Mouse (Mus musculus) forebrain, embryonic 13.5 days (tissue): Measurements from ENCODE around the gene Rapgefl1. TPM values are rescaled to one million over a fixed set of nuclear protein-coding genes. Genes with fewer than 3 reads are reported as not detected.
"Not testable (repeated sequence)": the region's sequence is repeated elsewhere in the genome, so short reads cannot be mapped to it uniquely, and the experiment has no call there.

Experiments used
- ATAC-seq: fragments of 200-750 bp; cut with Nextera tagmentation; 2 replicates; pipeline ENCODE4 v1.8.0; 2017
- H3K27ac ChIP-seq: fragments of 300-500 bp; sonication (generic); 2 replicates; pipeline ENCODE4 v1.5.1; 2015; ENCODE audit warnings: inconsistent platforms, mild to moderate bottlenecking, moderate library complexity
- H3K27me3 ChIP-seq: fragments of 300-500 bp; sonication (generic); 2 replicates; pipeline ENCODE4 v1.6.1; 2015; ENCODE audit warnings: mild to moderate bottlenecking, inconsistent platforms
- H3K36me3 ChIP-seq: fragments of 300-500 bp; sonication (generic); 2 replicates; pipeline ENCODE4 v1.6.1; 2015; ENCODE audit warnings: mild to moderate bottlenecking, inconsistent platforms; ENCODE audit not compliant: poor library complexity, severe bottlenecking
- H3K4me1 ChIP-seq: fragments of 300-500 bp; sonication (generic); 2 replicates; pipeline ENCODE4 v1.6.1; 2015; ENCODE audit warnings: inconsistent platforms
- H3K4me2 ChIP-seq: fragments of 300-500 bp; sonication (generic); 2 replicates; pipeline ENCODE4 v1.6.1; 2015; ENCODE audit warnings: inconsistent platforms, mild to moderate bottlenecking, moderate library complexity
- H3K4me3 ChIP-seq: fragments of 300-500 bp; sonication (generic); 2 replicates; pipeline ENCODE4 v1.5.1; 2015; ENCODE audit warnings: mild to moderate bottlenecking, inconsistent platforms
- H3K9ac ChIP-seq: fragments of 300-500 bp; sonication (generic); 2 replicates; pipeline ENCODE4 v1.6.1; 2015; ENCODE audit warnings: mild to moderate bottlenecking, inconsistent platforms
- H3K9me3 ChIP-seq: fragments of 300-500 bp; sonication (generic); replicated peaks from 2 replicates; pipeline ENCODE4 v1.6.1; 2016; ENCODE audit warnings: inconsistent platforms
- WGBS: fragments of 180-500 bp; shearing (Covaris S2); methylation state at CpG from one replicate; pipeline ENCODE4 v1.1.7; 2015; 5-methylcytosine and 5-hydroxymethylcytosine counted together
- polyA plus RNA-seq: library from polyadenylated mRNA; unstranded; fragments of >200 nt; fragmentation: Nextera tagmentation; extraction: Ambion mirVana; gene quantifications from 2 replicates; pipeline ENCODE4 v1.2.1, GENCODE M21; 2015

Rapgefl1 gene
- polyA plus RNA-seq, 1 experiment from 2014 or later, result 3.0 TPM

GRCm38 (mm10) chr11:98826071-98826470 is 10.5 kb upstream of the Rapgefl1 start:
- whole genome bisulfite sequencing, result 97% methylated on average over 2 of the region's 2 CpGs
- peaks cover 97% of the 10 kb centered on the region for H3K36me3 ChIP-seq
- not testable (repeated sequence) for H3K4me3 ChIP-seq, H3K9ac ChIP-seq, H3K4me1 ChIP-seq, H3K27ac ChIP-seq, H3K27me3 ChIP-seq, H3K9me3 ChIP-seq, H3K4me2 ChIP-seq, ATAC-seq

DNA sequence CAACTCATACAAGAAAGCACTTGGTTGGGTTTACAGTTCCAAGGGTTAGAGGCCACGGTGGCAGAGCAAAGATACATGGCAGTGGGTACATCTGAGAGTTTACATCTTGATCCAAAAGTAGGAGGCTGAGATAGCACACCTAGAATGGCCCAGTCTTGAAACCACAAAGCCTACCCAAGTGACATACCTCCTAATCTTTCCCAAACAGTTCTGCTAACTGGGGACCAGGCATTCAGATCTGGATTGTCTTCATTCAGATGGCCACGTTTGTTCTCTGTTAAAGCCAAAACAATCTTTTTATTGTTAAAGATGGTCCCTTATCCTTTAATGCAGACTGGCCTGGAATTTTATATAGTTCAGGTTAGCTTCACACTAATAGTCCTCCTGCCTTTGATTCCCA is 8.7 kb upstream of the Rapgefl1 start:
- ATAC-seq, result no peak
- H3K36me3 ChIP-seq, result peaks cover 97% of the 10 kb centered on the region
- no peaks in the 10 kb centered on the region for H3K4me1 ChIP-seq
- 86% methylated on average over 2 of the region's 2 CpGs for WGBS
- H3K9me3 ChIP-seq, result no peaks in the 10 kb centered on the region
- H3K27me3 ChIP-seq, result no peaks in the 10 kb centered on the region
- no peak overlapping the region for H3K9ac ChIP-seq
- no peak overlapping the region for H3K27ac ChIP-seq
- H3K4me2 ChIP-seq, result no peak overlapping the region
- no peak overlapping the region for H3K4me3 ChIP-seq

DNA sequence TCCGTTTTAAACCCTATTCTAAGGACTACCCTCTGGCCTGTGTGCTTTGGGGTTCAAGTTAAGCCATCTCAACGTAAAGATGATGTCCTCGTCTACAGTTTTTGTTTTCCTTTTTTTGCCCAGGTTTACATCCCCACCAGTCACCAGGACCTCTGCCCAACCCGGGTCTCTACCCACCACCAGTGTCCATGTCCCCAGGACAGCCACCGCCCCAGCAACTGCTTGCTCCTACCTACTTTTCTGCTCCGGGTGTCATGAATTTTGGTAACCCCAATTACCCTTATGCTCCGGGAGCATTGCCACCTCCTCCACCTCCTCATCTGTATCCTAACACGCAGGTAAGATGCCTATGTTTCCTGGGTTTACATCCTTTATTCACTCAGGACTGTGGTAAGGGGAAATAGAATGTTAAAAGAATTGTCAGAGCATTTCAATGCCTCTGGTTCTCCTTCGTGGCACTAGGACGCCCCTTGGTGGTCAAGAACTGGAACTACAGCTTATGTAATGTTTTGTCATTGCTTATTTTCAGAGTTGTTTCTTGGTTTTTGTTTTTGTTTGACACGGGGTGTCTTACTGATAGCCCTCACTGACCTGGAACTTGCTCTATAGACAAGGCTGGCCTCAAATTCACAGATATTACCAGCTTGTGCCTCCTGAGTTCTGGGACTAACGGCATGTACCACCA is 7.4 kb upstream of the Rapgefl1 start:
- H3K9ac ChIP-seq, result no peak overlapping the region
- no peaks in the 10 kb centered on the region for H3K9me3 ChIP-seq
- H3K4me2 ChIP-seq, result no peak overlapping the region
- H3K36me3 ChIP-seq, result peaks cover 97% of the 10 kb centered on the region
- no peaks in the 10 kb centered on the region for H3K4me1 ChIP-seq
- no peak overlapping the region for H3K4me3 ChIP-seq
- no peaks in the 10 kb centered on the region for H3K27me3 ChIP-seq
- no peak for ATAC-seq
- WGBS, result 73% methylated on average over 12 of the region's 12 CpGs
- H3K27ac ChIP-seq, result no peak overlapping the region

DNA sequence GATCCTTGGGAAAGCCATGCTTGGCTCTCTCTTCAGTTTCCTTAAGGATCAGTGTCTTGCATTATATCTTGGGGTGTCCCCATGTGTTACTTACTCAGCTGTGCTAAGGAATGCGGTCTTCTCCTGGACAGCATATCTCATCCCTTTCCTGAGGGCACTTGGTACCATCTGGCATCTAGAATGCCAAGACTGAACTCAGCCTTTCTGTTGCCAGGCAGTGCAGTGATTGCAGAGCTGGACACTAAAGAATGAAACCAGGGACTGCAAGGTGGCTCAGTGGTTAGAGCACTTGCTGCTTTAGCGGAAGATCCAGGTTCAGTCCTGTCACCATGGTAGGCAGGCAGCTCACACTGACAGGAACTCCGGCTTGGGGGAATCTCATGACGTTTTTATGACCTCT is 6.7 kb upstream of the Rapgefl1 start:
- no peak overlapping the region for H3K4me3 ChIP-seq
- no peak for ATAC-seq
- no peak overlapping the region for H3K9ac ChIP-seq
- no peak overlapping the region for H3K27ac ChIP-seq
- WGBS, result 89% methylated on average over 4 of the region's 4 CpGs
- H3K4me2 ChIP-seq, result no peak overlapping the region
- no peaks in the 10 kb centered on the region for H3K27me3 ChIP-seq
- peaks cover 97% of the 10 kb centered on the region for H3K36me3 ChIP-seq
- H3K9me3 ChIP-seq, result no peaks in the 10 kb centered on the region
- peaks cover 6% of the 10 kb centered on the region for H3K4me1 ChIP-seq

- no peak for ATAC-seq
- no peak overlapping the region for H3K4me3 ChIP-seq
- peaks cover 50% of the 10 kb centered on the region for H3K36me3 ChIP-seq
- H3K4me2 ChIP-seq, result no peak overlapping the region
- H3K4me1 ChIP-seq, result peaks cover 30% of the 10 kb centered on the region
- no peak overlapping the region for H3K27ac ChIP-seq
- H3K9me3 ChIP-seq, result no peaks in the 10 kb centered on the region
- WGBS, result 27% methylated on average over 5 of the region's 5 CpGs
- H3K27me3 ChIP-seq, result peaks cover 22% of the 10 kb centered on the region
- H3K9ac ChIP-seq, result 0 out of 2 replicates have a peak overlapping the region, but pooled peaks have one; percentile 4
Measured at GRCm38 (mm10) chr11:98835296-98835695, 1.3 kb upstream of the Rapgefl1 start.

DNA sequence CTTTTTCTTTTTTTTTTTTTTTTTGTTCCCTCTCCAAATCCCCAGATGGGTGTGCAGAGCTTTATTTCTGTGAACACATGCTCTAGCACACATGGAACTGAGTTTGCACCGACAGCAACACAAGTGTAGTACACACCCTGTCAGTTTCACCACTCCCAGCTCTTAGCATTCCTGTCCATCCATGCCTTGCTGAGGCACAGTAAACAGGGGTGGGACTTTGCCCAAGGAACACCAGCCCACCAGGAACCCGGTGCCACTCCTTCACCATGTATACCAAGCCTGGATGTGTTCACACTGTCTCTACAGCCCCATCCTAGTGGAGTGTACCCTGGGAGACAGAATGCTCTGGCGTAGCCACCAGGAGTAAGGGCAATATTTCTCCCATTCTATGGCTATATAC is 860 bp upstream of the Rapgefl1 start:
- Histone ChIP-seq H3K9me3 (no peaks in the 10 kb centered on the region), H3K36me3 (peaks cover 45% of the 10 kb centered on the region), H3K4me3 (no peak overlapping the region), H3K27ac (no peak overlapping the region; the same call in 1 of the 2 replicates), H3K27me3 (peaks cover 22% of the 10 kb centered on the region), H3K9ac (no peak overlapping the region), H3K4me2 (peak overlapping the region; percentile 84; the same call in 1 of the 2 replicates), H3K4me1 (peaks cover 30% of the 10 kb centered on the region)
- no peak for ATAC-seq
- WGBS, result 58% methylated on average over 3 of the region's 3 CpGs

DNA sequence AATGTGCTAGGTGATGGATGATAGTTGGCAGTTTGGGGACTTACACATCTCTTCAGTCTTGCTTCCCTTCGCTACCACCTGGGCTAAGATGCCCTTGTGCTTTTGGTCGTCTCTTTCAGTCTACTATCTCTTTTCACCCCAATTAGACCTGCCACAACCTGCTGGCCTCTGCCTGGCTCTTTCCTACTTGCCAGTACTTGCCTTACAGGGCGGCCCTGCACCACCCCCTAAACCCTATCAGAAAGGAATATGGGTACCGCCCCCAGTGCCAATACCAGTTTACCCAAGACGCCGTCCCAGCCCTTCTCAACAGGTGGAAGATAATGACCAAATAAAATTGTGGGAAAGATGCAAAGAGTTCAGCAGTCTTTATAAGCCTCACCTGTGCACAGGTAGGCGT is 457 bp upstream of the Rapgefl1 start:
- Histone ChIP-seq H3K36me3 (peaks cover 41% of the 10 kb centered on the region), H3K27me3 (peaks cover 22% of the 10 kb centered on the region), H3K4me3 (peak overlapping the region; percentile 57), H3K27ac (no peak overlapping the region), H3K9ac (peak overlapping the region; percentile 71; the same call in 1 of the 2 replicates), H3K4me1 (peaks cover 30% of the 10 kb centered on the region), H3K9me3 (no peaks in the 10 kb centered on the region), H3K4me2 (peak overlapping the region; percentile 84)
- WGBS, result 25% methylated on average over 7 of the region's 7 CpGs
- no peak for ATAC-seq

GRCm38 (mm10) chr11:98837231-98837704 is 683 bp downstream of the Rapgefl1 start:
- Histone ChIP-seq H3K4me3 (peak overlapping the region; percentile 57), H3K4me2 (peak overlapping the region; percentile 84)

GRCm38 (mm10) chr11:98837917-98838316 is 1.3 kb downstream of the Rapgefl1 start:
- H3K4me1 ChIP-seq, result peaks cover 30% of the 10 kb centered on the region
- H3K36me3 ChIP-seq, result peaks cover 24% of the 10 kb centered on the region
- no peaks in the 10 kb centered on the region for H3K9me3 ChIP-seq
- peak overlapping the region; percentile 84 for H3K4me2 ChIP-seq
- ATAC-seq, result no peak
- H3K27ac ChIP-seq, result no peak overlapping the region
- peak overlapping the region; percentile 71; the same call in 1 of the 2 replicates for H3K9ac ChIP-seq
- WGBS, result 52% methylated on average over 11 of the region's 11 CpGs
- H3K27me3 ChIP-seq, result peaks cover 22% of the 10 kb centered on the region
- H3K4me3 ChIP-seq, result peak overlapping the region; percentile 57

More at GRCm38 (mm10) chr11:98837231-98837704, 683 bp downstream of the Rapgefl1 start:
- peak overlapping the region; percentile 71 for H3K9ac ChIP-seq
- under 1% methylated on average over 27 of the region's 29 CpGs for WGBS
- peaks cover 22% of the 10 kb centered on the region for H3K27me3 ChIP-seq
- H3K9me3 ChIP-seq, result no peaks in the 10 kb centered on the region
- H3K4me1 ChIP-seq, result peaks cover 30% of the 10 kb centered on the region
- ATAC-seq, result peak; percentile 46; the same call in 1 of the 2 replicates
- no peak overlapping the region for H3K27ac ChIP-seq
- H3K36me3 ChIP-seq, result peaks cover 30% of the 10 kb centered on the region

GRCm38 (mm10) chr11:98838512-98838911 is 1.9 kb downstream of the Rapgefl1 start:
- peaks cover 30% of the 10 kb centered on the region for H3K4me1 ChIP-seq
- no peak overlapping the region for H3K9ac ChIP-seq
- ATAC-seq, result no peak
- peaks cover 22% of the 10 kb centered on the region for H3K27me3 ChIP-seq
- no peaks in the 10 kb centered on the region for H3K9me3 ChIP-seq
- 77% methylated on average over 9 of the region's 9 CpGs for WGBS
- H3K4me2 ChIP-seq, result 0 out of 2 replicates have a peak overlapping the region, but pooled peaks have one; percentile 17
- H3K36me3 ChIP-seq, result peaks cover 18% of the 10 kb centered on the region
- H3K4me3 ChIP-seq, result no peak overlapping the region
- no peak overlapping the region for H3K27ac ChIP-seq

DNA sequence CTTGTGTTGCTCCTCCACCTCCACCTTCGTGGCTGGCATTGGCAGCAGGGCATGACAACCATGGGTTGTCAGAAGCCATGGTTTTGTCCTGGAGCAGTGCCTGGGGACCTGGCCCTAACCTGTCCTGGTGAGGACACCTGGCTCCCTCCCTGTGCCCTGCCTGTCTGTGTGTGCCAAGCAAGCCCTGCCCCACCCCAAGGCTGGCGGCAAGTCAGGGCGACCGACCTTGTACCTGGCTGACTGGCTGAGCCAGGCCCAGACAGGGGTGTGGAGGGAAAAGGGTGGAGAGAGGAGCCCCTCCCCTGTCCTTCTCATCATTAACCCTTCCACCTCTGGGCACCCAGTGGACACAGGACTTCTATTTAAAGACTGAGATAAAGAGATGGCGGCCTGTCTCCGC is 2.8 kb downstream of the Rapgefl1 start:
- ATAC-seq, result no peak
- no peaks in the 10 kb centered on the region for H3K9me3 ChIP-seq
- 46% methylated on average over 6 of the region's 6 CpGs for WGBS
- H3K4me1 ChIP-seq, result peaks cover 29% of the 10 kb centered on the region
- no peak overlapping the region for H3K27ac ChIP-seq
- H3K27me3 ChIP-seq, result peaks cover 22% of the 10 kb centered on the region
- no peak overlapping the region for H3K4me3 ChIP-seq
- no peak overlapping the region for H3K4me2 ChIP-seq
- no peak overlapping the region for H3K9ac ChIP-seq
- peaks cover 9% of the 10 kb centered on the region for H3K36me3 ChIP-seq

DNA sequence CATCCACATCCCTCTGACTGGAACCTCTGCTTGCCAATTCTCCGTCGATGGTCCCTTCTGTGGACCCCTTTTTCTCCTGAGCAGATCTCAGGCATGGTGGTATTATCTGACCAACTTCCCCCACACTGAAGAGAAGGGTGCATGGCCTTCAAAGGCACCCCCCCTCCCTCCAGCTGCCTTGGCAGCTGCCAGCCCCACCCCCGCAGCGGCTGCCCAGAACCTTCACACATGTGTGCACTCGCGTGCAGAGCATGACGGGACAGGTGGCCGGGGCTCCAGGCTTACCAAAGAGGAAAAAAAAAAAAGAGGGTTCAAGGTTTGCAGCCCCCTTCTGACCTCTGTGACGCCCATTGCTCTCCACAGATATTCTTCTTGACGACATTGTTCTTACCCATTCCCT is 3.3 kb downstream of the Rapgefl1 start:
- H3K27ac ChIP-seq, result no peak overlapping the region
- peaks cover 22% of the 10 kb centered on the region for H3K27me3 ChIP-seq
- H3K9ac ChIP-seq, result no peak overlapping the region

More for the DNA sequence above, 3.3 kb downstream of the Rapgefl1 start:
- no peak overlapping the region for H3K4me3 ChIP-seq
- no peak for ATAC-seq
- H3K9me3 ChIP-seq, result no peaks in the 10 kb centered on the region
- 65% methylated on average over 8 of the region's 10 CpGs for WGBS
- H3K36me3 ChIP-seq, result 0 out of 2 replicates have a peak, but pooled peaks cover 4% of the 10 kb centered on the region
- H3K4me2 ChIP-seq, result no peak overlapping the region
- peaks cover 24% of the 10 kb centered on the region for H3K4me1 ChIP-seq
